Mouse (Mus musculus) ES-E14 (cell line): ENCODE data around the gene Gm17720. TPM values are rescaled to one million over a fixed set of nuclear protein-coding genes. Genes with fewer than 3 reads are reported as not detected.

ENCODE experiments used
- DNase-seq: peaks from one replicate; pipeline ENCODE4 v3.0.0-alpha.2; 2013; ENCODE audit warnings: low read depth, low spot score
- H3K27ac ChIP-seq: 2 replicates; pipeline ENCODE4 v1.5.1; 2012; ENCODE audit warnings: low read depth, mild to moderate bottlenecking, low read length, moderate library complexity, mixed read lengths; ENCODE audit not compliant: poor library complexity, insufficient read depth, severe bottlenecking
- H3K36me3 ChIP-seq: 2 replicates; pipeline ENCODE4 v1.6.1; 2012; ENCODE audit warnings: mild to moderate bottlenecking, low read length, moderate library complexity, mixed read lengths; ENCODE audit not compliant: control insufficient read depth, poor library complexity, insufficient read depth, severe bottlenecking
- H3K4me1 ChIP-seq, 2 experiments: fragments of 150-350 bp in 1 of 2; sonication (generic) in 1 of 2; 2 replicates each; pipeline ENCODE4 v1.6.1; 2012; ENCODE audit warnings: low read length in 2 of 2, mild to moderate bottlenecking in 1 of 2, mixed read lengths in 1 of 2; ENCODE audit not compliant: control insufficient read depth in 2 of 2, insufficient read depth in 2 of 2, poor library complexity in 1 of 2
- H3K4me3 ChIP-seq, 2 experiments: fragments of 150-350 bp in 1 of 2; sonication (generic) in 1 of 2; 2 replicates each; pipeline ENCODE4 v1.5.1; 2012; ENCODE audit warnings: low read length in 2 of 2, low read depth in 1 of 2, mild to moderate bottlenecking in 1 of 2, mixed read lengths in 1 of 2; ENCODE audit not compliant: insufficient read depth in 1 of 2, poor library complexity in 1 of 2, severe bottlenecking in 1 of 2
- H3K9ac ChIP-seq: 2 replicates; pipeline ENCODE4 v1.6.1; 2012; ENCODE audit warnings: low read depth, mild to moderate bottlenecking, low read length, mixed read lengths; ENCODE audit not compliant: poor library complexity, insufficient read depth, severe bottlenecking
- H3K9me3 ChIP-seq: fragments of 150-350 bp; sonication (generic); 2 replicates; pipeline ENCODE4 v1.6.1; 2012; ENCODE audit warnings: low read depth, mild to moderate bottlenecking, low read length; ENCODE audit not compliant: control insufficient read depth, insufficient read depth
- CHD2 ChIP-seq: IDR thresholded peaks from 2 replicates; pipeline ENCODE4 v1.6.1; 2014; ENCODE audit warnings: mild to moderate bottlenecking, low read depth, low read length, inconsistent platforms
- HCFC1 ChIP-seq: IDR thresholded peaks from 2 replicates; pipeline ENCODE4 v1.6.1; 2012; ENCODE audit warnings: low read length, inconsistent platforms, borderline replicate concordance; ENCODE audit not compliant: insufficient read depth
- MAFK ChIP-seq: IDR thresholded peaks from 2 replicates; pipeline ENCODE4 v1.6.1; 2014; ENCODE audit warnings: mild to moderate bottlenecking, low read depth, low read length, inconsistent platforms; ENCODE audit not compliant: insufficient read depth
- ZC3H11A ChIP-seq: IDR thresholded peaks from 2 replicates; pipeline ENCODE4 v1.6.1; 2012; ENCODE audit warnings: low read depth, mild to moderate bottlenecking, inconsistent platforms, low read length, borderline replicate concordance
- ZNF384 ChIP-seq: IDR thresholded peaks from 2 replicates; pipeline ENCODE4 v1.6.1; 2012; ENCODE audit warnings: low read depth, low read length, inconsistent platforms
- in situ Hi-C, 2 experiments: fragments of 600-800 bp; cut with MboI; formaldehyde crosslinking; loops; one replicate each; pipeline ENCODE4 v1.15.1; 2025; ENCODE audit warnings: low sequenced_read_pairs in 2 of 2, inconsistent platforms in 1 of 2; ENCODE audit not compliant: unreplicated experiment in 2 of 2
- total RNA-seq: library from RNA; depleted of rRNA; stranded (reverse); fragments of 300-350 nt; gene quantifications from 2 replicates; pipeline ENCODE4 v1.2.3, GENCODE M21; 2012; rRNA removed

Gene Gm17720
- not detected in 2 replicates for total RNA-seq

DNA sequence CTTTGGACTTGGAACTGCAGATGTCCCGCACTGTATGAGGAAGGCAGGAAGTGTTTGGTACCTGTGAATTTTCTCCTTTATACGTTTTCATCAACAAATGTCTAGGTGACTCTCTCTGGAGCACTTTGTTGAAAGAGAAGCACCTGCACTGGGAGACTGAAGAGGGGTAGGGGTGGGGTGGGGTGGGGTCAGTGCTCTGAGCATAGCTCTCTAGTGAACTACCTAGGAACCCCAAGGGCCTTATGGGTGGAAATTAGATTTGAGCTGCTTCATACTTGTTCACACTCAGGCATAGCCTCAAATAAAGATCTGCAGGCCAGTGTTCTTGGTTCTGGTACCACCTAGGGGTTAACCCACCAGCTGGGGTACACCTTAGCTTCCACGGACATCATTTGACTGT is at the start of gene Gm17720:
Gene Gm17720, minus strand, starts transcription at position 101 of the 400 bp plus-strand sequence.
- in situ Hi-C loops, result no loop called here
- Histone ChIP-seq H3K9ac (no peak within 1 kb of the TSS), H3K4me3 (no peak within 1 kb of the TSS), H3K9me3 (no peaks in the 10 kb centered on the region), H3K36me3 (no peaks in the 10 kb centered on the region), H3K4me1 (no peaks in the 10 kb centered on the region), H3K27ac (no peak within 1 kb of the TSS)
- TF ChIP-seq ZC3H11A (no peak), CHD2 (no peak), ZNF384 (no peak), MAFK (no peak), HCFC1 (no peak)
- DNase-seq, result no peak

DNA sequence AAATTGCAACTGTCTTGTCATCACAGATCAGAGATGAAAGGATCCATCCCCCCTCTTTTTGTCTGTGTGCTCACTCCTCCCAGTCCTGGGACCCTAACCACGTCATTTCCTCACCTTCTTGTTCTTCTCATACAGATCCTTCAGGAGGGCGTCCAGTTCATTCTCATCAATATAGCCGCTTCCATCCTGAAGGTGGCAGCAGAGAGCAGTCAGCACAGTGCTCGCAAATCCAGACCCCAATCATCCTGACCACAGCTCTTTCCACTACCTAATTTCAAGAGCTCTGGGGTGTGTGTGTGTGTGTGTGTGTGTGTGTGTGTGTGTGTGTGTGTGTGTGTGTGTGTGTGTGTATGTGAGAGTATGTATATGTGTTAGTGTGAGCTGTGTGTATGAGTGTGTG is 43.0 kb upstream of the Gm17720 start:
- no peak for DNase-seq
- Histone ChIP-seq H3K36me3 (no peaks in the 10 kb centered on the region), H3K27ac (no peak overlapping the region), H3K4me3 (no peak overlapping the region), H3K9me3 (no peaks in the 10 kb centered on the region), H3K4me1 (no peaks in the 10 kb centered on the region), H3K9ac (no peak overlapping the region)
- in situ Hi-C loops, result no loop called here
- TF ChIP-seq HCFC1 (no peak), MAFK (no peak), ZC3H11A (peak; percentile 48; the same call in 1 of the 2 replicates), CHD2 (no peak)

GRCm38 (mm10) chr8:110140770-110141169 is 38.2 kb upstream of the Gm17720 start:
- H3K36me3 ChIP-seq, result no peaks in the 10 kb centered on the region
- no peaks in the 10 kb centered on the region for H3K4me1 ChIP-seq
- TF ChIP-seq CHD2, result no peak
- TF ChIP-seq HCFC1, result no peak
- no peak overlapping the region for H3K9ac ChIP-seq
- H3K9me3 ChIP-seq, result no peaks in the 10 kb centered on the region
- DNase-seq, result no peak
- no peak overlapping the region for H3K27ac ChIP-seq
- no peak overlapping the region for H3K4me3 ChIP-seq
- in situ Hi-C loops, result no loop called here

GRCm38 (mm10) chr8:110140156-110140555 is 37.6 kb upstream of the Gm17720 start:
- Histone ChIP-seq H3K4me1 (no peaks in the 10 kb centered on the region), H3K9me3 (no peaks in the 10 kb centered on the region), H3K4me3 (no peak overlapping the region), H3K27ac (no peak overlapping the region), H3K36me3 (no peaks in the 10 kb centered on the region), H3K9ac (no peak overlapping the region)
- no peak for DNase-seq
- in situ Hi-C loops, result no loop called here
- TF ChIP-seq ZC3H11A (no peak), ZNF384 (no peak), CHD2 (no peak), HCFC1 (no peak), MAFK (no peak)

DNA sequence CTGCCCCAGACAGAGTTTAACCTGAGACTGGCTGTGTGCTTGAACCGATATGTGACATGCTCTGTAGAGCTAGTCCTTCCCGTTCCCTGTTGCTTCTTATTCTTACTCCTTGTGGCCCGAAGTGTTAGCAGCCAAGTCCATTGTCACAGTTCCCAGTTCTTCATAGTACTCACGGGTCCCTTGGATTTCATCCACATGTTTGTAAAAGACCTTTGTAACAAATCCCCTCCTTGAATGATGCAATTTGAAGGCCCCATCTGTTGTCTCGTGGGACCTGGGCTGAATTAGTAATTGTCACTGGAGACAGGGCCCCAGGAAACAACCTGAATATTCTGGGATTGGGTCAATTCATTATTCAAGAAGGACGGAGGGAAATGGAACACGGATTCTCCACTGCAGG is 33.0 kb upstream of the Gm17720 start:
- Histone ChIP-seq H3K4me3 (no peak overlapping the region), H3K9me3 (no peaks in the 10 kb centered on the region), H3K9ac (no peak overlapping the region), H3K27ac (no peak overlapping the region), H3K4me1 (no peaks in the 10 kb centered on the region; a peak in 1 of 4 replicates), H3K36me3 (no peaks in the 10 kb centered on the region)
- no peak for DNase-seq
- in situ Hi-C loops, result no loop called here
- TF ChIP-seq HCFC1 (no peak), ZNF384 (no peak), ZC3H11A (no peak)
